Mouse (Mus musculus): ENCODE data around the gene Trex1. TPM values are rescaled to one million over a fixed set of nuclear protein-coding genes. Genes with fewer than 3 reads are reported as not detected.

Trex1 gene
- polyA plus RNA-seq, 1 experiment from 2014 or later = 18.0 TPM

DNA sequence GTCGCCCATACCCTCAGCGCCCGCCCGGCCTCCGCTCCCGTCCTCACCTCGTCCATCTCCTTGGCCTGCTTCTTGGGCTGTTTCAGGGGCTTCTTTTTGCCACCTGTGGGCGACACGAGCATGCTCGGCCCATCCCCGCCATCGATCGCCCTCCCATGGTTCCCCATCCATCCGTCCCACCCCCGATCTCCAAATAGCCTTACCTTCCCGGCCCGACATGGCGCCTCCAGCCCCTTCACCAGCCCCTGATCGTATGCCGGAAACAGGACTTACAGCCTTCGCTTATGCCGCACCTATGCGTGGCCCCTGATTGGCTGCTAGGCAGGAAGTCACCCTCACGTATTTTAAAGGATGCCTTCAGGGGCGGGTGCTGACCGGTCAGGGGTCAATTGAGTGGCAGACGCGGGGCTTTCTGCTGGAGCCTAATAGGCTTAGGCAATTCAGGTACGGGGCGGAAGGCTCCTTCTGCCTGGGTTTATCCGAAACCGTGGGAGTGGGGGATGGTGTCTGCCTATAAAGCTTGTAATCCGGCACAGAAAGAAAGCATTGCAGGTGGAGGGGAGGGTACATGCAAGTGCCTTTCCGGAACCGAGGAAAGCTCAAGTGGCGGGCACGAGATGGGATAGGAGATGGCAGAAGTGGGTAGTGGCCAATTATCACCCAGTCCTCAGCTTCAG, 22.7 kb upstream of the Trex1 start, which contains the start of the genes Ccdc51 and Tma7:
Gene Ccdc51 (plus strand): TSS at position 370 of the 677 bp plus-strand sequence.
Gene Tma7 (minus strand): TSS at position 464 of the 677 bp plus-strand sequence.
- Histone ChIP-seq H3K4me3 (peak within 1 kb of the TSS; percentile 81), H3K9me3 (no peaks in the 10 kb centered on the region), H3K27ac (peak within 1 kb of the TSS; percentile 74), H3K4me1 (peaks cover 26% of the 10 kb centered on the region), H3K27me3 (replicated peaks) (no peaks in the 10 kb centered on the region), H3K4me2 (peak within 1 kb of the TSS; percentile 79), H3K9ac (peak within 1 kb of the TSS; percentile 91), H3K36me3 (replicated peaks) (peaks cover 14% of the 10 kb centered on the region)
- under 1% methylated on average over 37 of the region's 37 CpGs for WGBS
- peak; percentile 98 for ATAC-seq (replicated peaks)

DNA sequence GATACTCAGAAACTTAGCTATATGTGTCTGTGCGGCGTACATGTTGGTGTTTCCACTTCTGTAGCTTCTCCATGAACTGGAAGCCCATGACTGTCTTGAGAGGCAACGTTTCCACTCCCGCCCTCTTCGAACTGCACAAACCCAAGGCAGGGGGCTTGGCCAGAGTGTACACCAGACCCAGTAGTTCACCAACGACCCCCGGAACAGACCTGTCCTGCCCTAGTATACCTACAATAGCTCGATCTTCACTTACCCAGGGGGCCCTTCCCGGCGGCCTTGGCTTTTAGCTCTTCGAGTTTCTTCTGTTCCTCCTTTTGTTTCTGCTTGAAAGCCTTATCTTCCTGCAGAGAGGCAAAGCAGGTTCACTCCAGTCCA, 22.2 kb upstream of the Trex1 start:
- Histone ChIP-seq H3K9me3 (no peaks in the 10 kb centered on the region), H3K4me3 (peak overlapping the region; percentile 81), H3K9ac (peak overlapping the region; percentile 91), H3K36me3 (replicated peaks) (peaks cover 14% of the 10 kb centered on the region), H3K27me3 (replicated peaks) (no peaks in the 10 kb centered on the region), H3K4me2 (peak overlapping the region; percentile 79), H3K27ac (peak overlapping the region; percentile 74), H3K4me1 (peaks cover 26% of the 10 kb centered on the region)
- 6% methylated on average over 11 of the region's 11 CpGs for whole genome bisulfite sequencing
- peak; percentile 44 for ATAC-seq (replicated peaks)

DNA sequence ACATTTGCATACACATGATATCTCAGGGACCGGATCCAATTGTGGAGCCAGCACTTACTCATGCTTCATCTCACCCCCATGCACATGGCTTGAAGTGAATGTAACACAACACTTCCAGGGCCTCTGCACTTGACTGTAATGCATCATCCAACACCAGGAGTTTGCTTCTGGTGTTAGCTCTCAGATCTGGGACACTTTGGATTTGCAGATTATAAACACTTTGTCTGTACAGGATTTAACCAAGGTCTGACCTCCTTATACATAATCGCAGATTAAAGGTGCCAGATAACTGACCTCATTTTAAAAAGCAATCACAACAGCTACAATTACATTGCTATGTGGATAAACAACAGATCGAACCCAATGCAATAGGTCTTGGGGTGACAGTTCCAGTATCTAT, 21.0 kb upstream of the Trex1 start:
- peaks cover 26% of the 10 kb centered on the region for H3K4me1 ChIP-seq
- no peaks in the 10 kb centered on the region for H3K9me3 ChIP-seq
- no peaks in the 10 kb centered on the region for H3K27me3 ChIP-seq (replicated peaks)
- no peak for ATAC-seq (replicated peaks)
- H3K36me3 ChIP-seq (replicated peaks) = peaks cover 14% of the 10 kb centered on the region
- H3K4me3 ChIP-seq = no peak overlapping the region
- H3K9ac ChIP-seq = no peak overlapping the region
- 97% methylated on average over 3 of the region's 3 CpGs for WGBS
- H3K4me2 ChIP-seq = no peak overlapping the region
- H3K27ac ChIP-seq = no peak overlapping the region

DNA sequence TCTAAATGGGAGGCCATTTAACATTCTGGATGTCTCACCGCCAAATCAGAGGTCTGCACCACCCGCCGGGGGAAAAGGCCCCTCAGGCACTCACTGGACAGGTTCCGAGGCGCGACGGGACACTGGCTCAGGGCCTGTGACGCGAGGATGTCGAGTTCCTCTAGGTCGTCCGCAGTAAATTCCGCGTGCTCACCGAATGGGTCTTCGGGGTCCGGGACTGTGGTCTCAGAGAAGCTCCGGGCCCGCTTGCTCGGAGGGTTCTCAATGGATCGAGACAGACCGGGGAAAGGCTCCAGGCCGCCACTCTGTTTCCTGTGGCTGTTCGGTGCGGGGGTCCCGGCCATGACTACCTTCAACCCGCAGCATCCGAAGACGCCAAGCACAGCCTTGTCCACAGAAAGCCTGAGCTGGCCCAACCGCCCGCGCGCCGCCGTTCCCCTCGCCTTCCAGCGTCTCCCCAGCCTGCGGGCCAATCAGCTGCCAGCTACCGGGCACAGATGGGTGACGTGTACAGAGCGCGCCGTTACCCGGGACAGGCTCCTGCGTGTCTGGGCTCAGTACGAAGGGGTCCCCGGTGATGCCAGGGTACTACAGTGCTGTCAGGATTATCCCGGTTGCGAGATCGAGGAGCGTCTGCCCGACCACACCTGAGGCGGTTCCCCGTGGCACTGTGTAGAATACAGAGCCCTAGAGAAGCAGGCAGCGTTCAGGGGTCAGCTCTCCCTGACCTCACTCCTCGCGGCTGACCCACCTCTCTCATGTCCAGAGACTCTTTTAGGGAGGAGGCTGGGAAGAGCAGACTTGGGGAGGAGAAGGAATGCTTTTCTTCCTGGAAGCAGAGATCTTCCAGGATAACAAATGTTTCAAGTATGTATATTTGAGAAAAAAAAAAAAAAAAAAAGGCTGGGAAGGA, 14.4 kb upstream of the Trex1 start, which contains the start of gene Atrip:
Gene Atrip (minus strand): TSS at position 464 of the 913 bp plus-strand sequence.
- peak within 1 kb of the TSS; percentile 97 for H3K4me2 ChIP-seq
- H3K27ac ChIP-seq = peak within 1 kb of the TSS; percentile 79
- H3K9ac ChIP-seq = peak within 1 kb of the TSS; percentile 88
- peaks cover 12% of the 10 kb centered on the region for H3K36me3 ChIP-seq (replicated peaks)
- peaks cover 26% of the 10 kb centered on the region for H3K4me1 ChIP-seq
- peak within 1 kb of the TSS; percentile 83 for H3K4me3 ChIP-seq
- ATAC-seq (replicated peaks) = peak; percentile 98
- under 1% methylated on average over 57 of the region's 57 CpGs for WGBS
- H3K9me3 ChIP-seq = no peaks in the 10 kb centered on the region
- H3K27me3 ChIP-seq (replicated peaks) = no peaks in the 10 kb centered on the region

DNA sequence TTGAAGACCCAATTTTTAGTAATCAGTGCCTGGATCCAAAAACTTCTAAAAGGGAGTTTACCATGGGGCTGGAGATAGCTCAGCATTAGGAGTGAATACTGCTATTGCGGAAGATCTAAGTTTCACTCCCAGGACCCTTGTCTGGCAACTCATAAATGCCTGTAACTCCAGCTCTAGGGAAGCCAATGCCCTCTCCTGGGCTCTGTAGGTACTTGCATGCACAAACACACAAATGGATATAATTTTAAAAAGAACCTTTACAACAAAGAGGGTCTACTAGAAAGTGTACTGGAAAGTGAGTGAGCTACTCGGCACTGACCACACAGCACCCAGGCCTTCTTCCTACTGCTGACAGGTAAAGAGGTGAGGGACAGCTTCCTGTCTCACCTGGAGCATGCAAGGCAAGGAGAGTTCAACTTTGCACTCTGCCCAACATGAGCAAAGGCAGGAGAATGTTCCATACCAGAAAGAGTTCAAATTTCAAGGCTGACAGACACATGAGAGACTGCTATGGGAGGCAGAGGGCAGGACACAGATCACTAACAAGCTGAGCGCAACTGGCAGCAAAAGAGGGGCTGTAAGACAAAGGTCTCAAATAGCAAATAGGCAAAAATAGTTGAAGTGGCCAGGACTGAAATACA, 8.7 kb upstream of the Trex1 start:
- Histone ChIP-seq H3K4me2 (no peak overlapping the region), H3K4me3 (no peak overlapping the region), H3K36me3 (replicated peaks) (peaks cover 55% of the 10 kb centered on the region), H3K4me1 (peaks cover 15% of the 10 kb centered on the region), H3K9ac (no peak overlapping the region), H3K27ac (no peak overlapping the region), H3K9me3 (no peaks in the 10 kb centered on the region), H3K27me3 (replicated peaks) (no peaks in the 10 kb centered on the region)
- ATAC-seq (replicated peaks) = no peak
- WGBS = 97% methylated on average over 3 of the region's 3 CpGs

DNA sequence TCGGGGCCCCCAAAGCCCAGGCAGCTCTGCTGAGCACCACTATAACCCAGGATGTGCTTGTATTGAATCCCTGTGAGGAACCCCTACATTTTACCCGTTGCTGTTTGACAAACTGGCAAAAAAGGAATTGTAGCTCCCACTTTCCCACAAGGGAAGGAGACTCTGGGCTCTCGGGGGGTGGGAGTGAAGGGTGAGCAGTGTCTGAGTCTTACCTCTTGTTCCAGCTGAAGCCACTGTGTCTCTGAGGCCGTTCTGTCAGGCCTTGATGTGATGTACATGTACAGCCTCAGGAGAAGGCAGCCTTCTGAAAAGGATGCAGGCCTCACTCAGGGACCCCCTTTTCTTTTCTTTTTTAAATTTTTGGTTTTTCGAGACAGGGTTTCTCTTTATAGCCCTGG, 1.4 kb upstream of the Trex1 start:
- Histone ChIP-seq H3K27me3 (replicated peaks) (no peaks in the 10 kb centered on the region), H3K27ac (no peak overlapping the region), H3K4me1 (peaks cover 14% of the 10 kb centered on the region), H3K9ac (no peak overlapping the region), H3K9me3 (no peaks in the 10 kb centered on the region), H3K36me3 (replicated peaks) (peaks cover 42% of the 10 kb centered on the region), H3K4me2 (no peak overlapping the region), H3K4me3 (no peak overlapping the region)
- 92% methylated on average over 5 of the region's 5 CpGs for WGBS
- ATAC-seq (replicated peaks) = no peak

DNA sequence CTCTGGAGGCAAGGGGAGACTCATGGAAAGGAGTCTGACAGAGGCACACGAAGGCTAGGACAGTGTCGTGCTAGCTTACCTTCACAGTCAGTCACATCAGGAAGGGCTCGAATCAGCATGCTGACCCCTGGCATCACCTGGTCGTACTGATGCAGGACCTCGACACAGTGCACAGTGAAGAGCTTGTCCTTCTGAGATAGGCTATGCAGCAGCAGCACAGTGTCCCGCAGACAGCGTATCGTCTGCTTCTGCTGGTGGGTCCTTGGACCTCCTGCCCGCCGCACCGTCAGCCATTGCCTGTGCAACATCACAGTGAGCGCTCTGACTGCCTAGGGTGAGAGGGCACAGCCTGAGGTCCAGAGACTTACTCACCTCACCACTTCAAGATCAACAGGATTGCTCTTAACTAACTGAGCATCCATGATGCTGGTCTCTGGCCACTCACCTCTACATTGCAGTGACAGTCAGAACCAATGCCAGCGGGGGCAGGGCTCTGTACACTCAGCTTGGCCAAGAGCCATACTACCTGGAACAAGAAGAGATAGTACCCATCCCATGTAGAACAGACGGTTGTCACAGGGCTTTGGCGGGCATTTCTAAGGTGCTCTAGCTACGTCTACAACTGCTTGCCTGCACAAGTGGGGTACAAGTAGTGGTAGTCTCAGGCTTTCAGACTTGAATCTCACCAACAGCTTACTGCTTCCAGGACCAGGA, 807 bp upstream of the Trex1 start:
- Histone ChIP-seq H3K27ac (no peak overlapping the region), H3K4me1 (peaks cover 18% of the 10 kb centered on the region), H3K4me3 (no peak overlapping the region), H3K9ac (no peak overlapping the region), H3K36me3 (replicated peaks) (peaks cover 37% of the 10 kb centered on the region), H3K4me2 (no peak overlapping the region), H3K27me3 (replicated peaks) (no peaks in the 10 kb centered on the region), H3K9me3 (no peaks in the 10 kb centered on the region)
- no peak; the same call in 1 of the 2 replicates for ATAC-seq (replicated peaks)
- 93% methylated on average over 16 of the region's 16 CpGs for WGBS

DNA sequence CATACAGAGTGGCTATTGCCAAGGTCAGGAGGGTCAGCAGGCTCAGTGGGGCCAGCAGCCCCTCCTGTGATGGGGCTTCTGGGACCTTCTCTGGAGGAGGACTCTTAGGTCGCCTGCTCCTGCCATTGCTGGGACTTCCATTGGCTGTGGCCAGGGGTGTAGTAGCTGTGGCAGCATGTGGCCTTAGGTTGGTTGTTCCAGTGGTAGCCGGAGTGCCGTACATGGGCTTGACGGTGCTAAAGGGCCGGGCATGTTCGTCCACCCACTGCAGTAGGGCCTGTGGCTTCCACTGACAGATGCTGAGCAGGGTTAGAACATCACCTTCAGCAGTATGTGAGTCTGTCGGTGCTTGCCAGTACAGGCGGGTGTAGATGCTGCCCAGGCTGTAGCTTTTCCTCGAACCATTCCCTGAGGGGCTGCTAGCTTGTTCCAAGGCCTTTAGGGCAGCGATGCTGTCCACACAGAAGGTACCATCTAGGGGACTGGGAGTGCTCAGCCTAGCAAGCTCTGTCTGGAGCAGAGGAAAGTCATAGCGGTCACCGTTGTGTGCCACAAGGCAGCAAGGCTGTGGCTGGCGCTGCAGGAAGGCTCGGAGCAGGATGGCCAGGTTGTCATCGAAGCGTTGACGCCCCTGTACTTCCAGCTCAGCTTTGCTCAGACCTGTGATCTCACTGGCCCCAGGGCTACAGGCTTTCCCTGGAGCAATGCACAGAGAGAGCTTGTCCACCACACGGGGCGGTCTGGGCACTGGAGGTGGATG, 1.3 kb downstream of the Trex1 start:
- no peak for ATAC-seq (replicated peaks)
- Histone ChIP-seq H3K4me1 (peaks cover 25% of the 10 kb centered on the region), H3K4me2 (peak overlapping the region; percentile 50; the same call in 1 of the 2 replicates), H3K9me3 (no peaks in the 10 kb centered on the region), H3K9ac (no peak overlapping the region), H3K36me3 (replicated peaks) (peaks cover 19% of the 10 kb centered on the region; the same call in 1 of the 2 replicates), H3K4me3 (no peak overlapping the region), H3K27me3 (replicated peaks) (no peaks in the 10 kb centered on the region), H3K27ac (peak overlapping the region; percentile 79; the same call in 1 of the 2 replicates)
- 95% methylated on average over 19 of the region's 19 CpGs for whole genome bisulfite sequencing

DNA sequence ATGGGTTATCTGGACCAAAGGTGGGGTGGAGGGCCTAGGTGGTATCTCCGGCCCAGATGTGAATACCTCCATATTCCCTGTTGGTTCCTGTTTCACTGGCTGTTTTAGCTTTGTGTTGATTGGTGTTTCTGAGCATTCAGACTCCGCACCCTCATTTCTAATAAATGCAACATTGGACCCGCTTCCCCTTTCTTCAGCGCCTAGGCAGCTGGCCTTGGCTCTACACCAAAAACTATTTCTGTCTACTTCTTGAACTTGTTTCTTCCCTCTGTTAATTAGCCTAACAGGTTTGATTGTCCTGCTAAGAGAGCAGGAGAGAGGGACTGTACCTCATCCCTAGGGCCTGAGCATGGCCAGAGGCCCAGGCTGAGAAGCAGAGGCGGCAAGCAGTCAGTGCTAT, 2.0 kb downstream of the Trex1 start:
- no peak overlapping the region for H3K27ac ChIP-seq
- H3K9ac ChIP-seq = no peak overlapping the region
- H3K4me3 ChIP-seq = no peak overlapping the region
- no peak for ATAC-seq (replicated peaks)
- H3K9me3 ChIP-seq = no peaks in the 10 kb centered on the region
- WGBS = 96% methylated on average over 5 of the region's 5 CpGs
- H3K27me3 ChIP-seq (replicated peaks) = no peaks in the 10 kb centered on the region
- peaks cover 25% of the 10 kb centered on the region for H3K4me1 ChIP-seq
- H3K4me2 ChIP-seq = no peak overlapping the region
- H3K36me3 ChIP-seq (replicated peaks) = peaks cover 14% of the 10 kb centered on the region; the same call in 1 of the 2 replicates

DNA sequence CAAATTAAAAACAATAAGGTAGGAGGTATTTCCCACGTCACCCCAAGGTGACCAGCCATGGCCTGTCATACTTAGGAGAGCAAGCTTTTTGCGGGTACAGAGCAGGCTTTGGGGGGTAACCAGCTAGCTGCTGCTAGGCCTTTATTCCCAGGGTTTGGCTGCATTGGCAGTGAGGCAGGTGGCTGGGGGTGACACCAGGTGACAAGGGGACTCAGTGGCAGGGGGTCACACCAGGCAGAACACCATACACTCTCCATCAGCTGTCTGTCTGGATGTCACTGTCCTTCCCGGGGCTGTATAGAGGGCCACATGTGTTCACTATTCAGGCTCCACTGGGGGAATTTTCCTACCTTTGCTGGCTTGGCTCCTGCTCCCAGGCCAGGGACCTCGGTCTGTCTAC, 2.6 kb downstream of the Trex1 start:
- Histone ChIP-seq H3K36me3 (replicated peaks) (peaks cover 14% of the 10 kb centered on the region; the same call in 1 of the 2 replicates), H3K4me2 (no peak overlapping the region)
- no peak for ATAC-seq (replicated peaks)

DNA sequence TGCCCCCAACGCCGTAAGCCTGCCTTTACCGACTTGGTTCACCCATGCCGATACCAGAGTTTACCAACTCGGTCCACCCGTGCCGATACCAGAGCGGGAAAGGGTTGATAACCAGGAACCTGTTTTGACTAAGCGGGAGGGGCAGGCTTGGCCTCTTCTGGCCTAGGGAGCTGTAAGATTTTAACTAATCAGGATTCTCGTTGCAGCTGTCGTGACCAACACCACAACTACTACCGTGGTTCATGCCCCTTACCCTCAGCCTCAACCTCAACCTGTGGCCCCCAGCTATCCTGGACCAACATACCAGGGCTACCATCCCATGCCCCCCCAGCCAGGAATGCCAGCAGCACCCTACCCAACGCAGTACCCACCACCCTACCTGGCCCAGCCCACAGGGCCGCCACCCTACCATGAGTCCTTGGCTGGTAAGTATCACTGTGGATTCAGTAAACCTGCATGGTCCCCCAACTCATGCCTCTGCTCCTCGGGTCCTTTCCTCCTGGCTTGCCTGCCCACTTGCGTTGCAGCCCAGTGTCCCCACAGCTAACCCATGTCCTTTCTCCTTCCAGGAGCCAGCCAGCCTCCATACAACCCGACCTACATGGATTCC, 3.3 kb downstream of the Trex1 start:
- Histone ChIP-seq H3K27me3 (replicated peaks) (no peaks in the 10 kb centered on the region), H3K27ac (no peak overlapping the region)

More for the DNA sequence above, 2.6 kb downstream of the Trex1 start:
- Histone ChIP-seq H3K27ac (no peak overlapping the region), H3K9me3 (no peaks in the 10 kb centered on the region), H3K4me3 (no peak overlapping the region), H3K9ac (no peak overlapping the region), H3K27me3 (replicated peaks) (no peaks in the 10 kb centered on the region), H3K4me1 (peaks cover 25% of the 10 kb centered on the region)
- WGBS = 87% methylated on average over 4 of the region's 4 CpGs

More for the DNA sequence above, 3.3 kb downstream of the Trex1 start:
- Histone ChIP-seq H3K4me2 (no peak overlapping the region), H3K9ac (no peak overlapping the region), H3K4me1 (peaks cover 25% of the 10 kb centered on the region), H3K9me3 (no peaks in the 10 kb centered on the region), H3K4me3 (no peak overlapping the region), H3K36me3 (replicated peaks) (peaks cover 14% of the 10 kb centered on the region; the same call in 1 of the 2 replicates)
- 92% methylated on average over 17 of the region's 17 CpGs for WGBS
- ATAC-seq (replicated peaks) = no peak
